Mouse (Mus musculus): ENCODE results near the gene Dyrk2.

Dyrk2 gene

GRCm38 (mm10) chr10:118870201-118870980 is at the start of gene Dyrk2:
Gene Dyrk2 (minus strand): TSS chr10:118870209.
- peak; percentile 29 for DNase-seq (ENCODE audit: low spot score)

GRCm38 (mm10) chr10:118902625-118903024 is 32.6 kb upstream of the Dyrk2 start:
- DNase-seq (ENCODE audit: low spot score), result no peak

GRCm38 (mm10) chr10:118893645-118894044 is 23.6 kb upstream of the Dyrk2 start:
- DNase-seq (ENCODE audit: low spot score), result no peak

GRCm38 (mm10) chr10:118884126-118884525 is 14.1 kb upstream of the Dyrk2 start:
- no peak for DNase-seq (ENCODE audit: low spot score)

- DNase-seq (ENCODE audit: low spot score), result no peak
Measured at GRCm38 (mm10) chr10:118883317-118883716, 13.3 kb upstream of the Dyrk2 start.

GRCm38 (mm10) chr10:118882258-118882885 is 12.4 kb upstream of the Dyrk2 start:
- DNase-seq (ENCODE audit: low spot score), result no peak

- no peak for DNase-seq (ENCODE audit: low spot score)
Measured at GRCm38 (mm10) chr10:118880776-118881175, 10.8 kb upstream of the Dyrk2 start.

- no peak for DNase-seq (ENCODE audit: low spot score)
Measured at GRCm38 (mm10) chr10:118872196-118872595, 2.2 kb upstream of the Dyrk2 start.

GRCm38 (mm10) chr10:118869591-118870001 is 413 bp downstream of the Dyrk2 start:
- peak; percentile 65 for DNase-seq (ENCODE audit: low spot score)

GRCm38 (mm10) chr10:118868601-118869590 is 1.1 kb downstream of the Dyrk2 start:
- peak; percentile 86 for DNase-seq (ENCODE audit: low spot score)

GRCm38 (mm10) chr10:118867896-118868600 is 2.0 kb downstream of the Dyrk2 start:
- DNase-seq (ENCODE audit: low spot score), result peak; percentile 51

GRCm38 (mm10) chr10:118867304-118867895 is 2.6 kb downstream of the Dyrk2 start:
- peak; percentile 12 for DNase-seq (ENCODE audit: low spot score)

- no peak for DNase-seq (ENCODE audit: low spot score)
Measured at GRCm38 (mm10) chr10:118864976-118865375, 5.0 kb downstream of the Dyrk2 start.

GRCm38 (mm10) chr10:118863611-118864010 is 6.4 kb downstream of the Dyrk2 start:
- no peak for DNase-seq (ENCODE audit: low spot score)

GRCm38 (mm10) chr10:118862233-118862632 is 7.8 kb downstream of the Dyrk2 start:
- no peak for DNase-seq (ENCODE audit: low spot score)

- DNase-seq (ENCODE audit: low spot score), result no peak
Measured at GRCm38 (mm10) chr10:118861234-118862025, 8.6 kb downstream of the Dyrk2 start.

GRCm38 (mm10) chr10:118859655-118860054 is 10.4 kb downstream of the Dyrk2 start:
- DNase-seq (ENCODE audit: low spot score), result no peak

- DNase-seq (ENCODE audit: low spot score), result no peak
Measured at GRCm38 (mm10) chr10:118854641-118855040, 15.4 kb downstream of the Dyrk2 start.

- DNase-seq (ENCODE audit: low spot score), result no peak
Measured at GRCm38 (mm10) chr10:118852554-118852953, 17.5 kb downstream of the Dyrk2 start.

GRCm38 (mm10) chr10:118848501-118848900 is 21.5 kb downstream of the Dyrk2 start:
- DNase-seq (ENCODE audit: low spot score), result no peak
